Comparison of ENCODE assay signal across 9 mouse cellular contexts in the genomic region with DNA sequence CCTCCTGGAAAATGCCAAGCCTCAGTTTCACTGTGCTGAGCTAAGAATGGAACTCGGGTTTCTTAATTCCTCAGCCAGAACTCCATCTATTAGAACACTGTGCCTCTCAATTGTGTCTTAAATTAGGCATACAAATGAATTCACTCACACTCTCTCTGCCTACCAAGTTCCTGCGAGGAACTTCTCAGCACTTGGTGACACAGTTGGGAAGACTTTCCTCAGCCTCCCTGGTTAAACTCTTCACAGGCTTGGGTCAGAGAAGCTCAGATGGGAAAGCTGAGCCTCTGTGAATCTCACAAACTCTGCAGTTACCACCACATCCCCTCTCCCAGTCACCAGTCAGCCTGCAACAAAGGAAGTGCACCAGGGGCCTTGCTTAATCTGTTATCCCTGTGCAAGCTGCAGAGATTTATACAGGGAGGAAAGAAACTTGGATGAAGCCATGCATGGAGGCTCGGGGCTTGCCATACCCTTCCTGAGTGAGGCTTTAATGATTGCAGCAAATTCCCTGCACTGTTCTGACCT.
A peak's percentile ranks its signal among the peaks of the same experiment; 100 is the strongest.
DNase-seq lines count a peak whose midpoint lies in the region; ATAC-seq and TF ChIP-seq lines count a peak whose summit lies in the region.
"Had no signal": no experiment of that assay in that cellular context is flagged by ENCODE, and none has a peak within 500 bp of the region (broad histone marks: within the 10 kb centered on the region; RNA-seq: fewer than 3 reads in every experiment).

No protein-coding gene starts in this region.

- H3K4me2 ChIP-seq in kidney, embryonic 16.5 days (replicated peaks; ENCODE audit: low read depth, low read length), result no peak overlapping the region

- peaks cover 24% of the 10 kb centered on the region for H3K4me1 ChIP-seq in kidney, embryonic 16.5 days (ENCODE audit: insufficient read depth, low read length)
- peaks cover 8% of the 10 kb centered on the region for H3K4me1 ChIP-seq in cerebellum, adult 2 months (ENCODE audit: control insufficient read depth, insufficient read depth, low read length)

- DNase-seq in adrenal gland, adult 2 months, result peak; percentile 15
- DNase-seq in adrenal gland, adult 8-10 months, result no peak
- no peak for DNase-seq in kidney, adult 18-20 months
- peak; percentile 45 to 57 for DNase-seq in cerebellum, adult 2 months
- peak; percentile 32 to 37 for DNase-seq in layer of hippocampus, postnatal 14 days (ENCODE audit: low spot score in 2 of 2)
- no peak for DNase-seq in urinary bladder, postnatal 4 days (ENCODE audit: low spot score in 2 of 2)
- no peak for DNase-seq in ovary, postnatal 14 days (ENCODE audit: low spot score)

- H3K36me3 ChIP-seq in kidney, embryonic 16.5 days (ENCODE audit: insufficient read depth, low read length), result no peaks in the 10 kb centered on the region
- H3K36me3 ChIP-seq: embryonic facial prominence, embryonic 10.5 days had no signal

- TF ChIP-seq POLR2A in cerebellum, adult 2 months (IDR thresholded peaks at IDR 0.05; ENCODE audit: borderline replicate concordance, insufficient read depth, low read length), result no peak

- no peak overlapping the region; the same call in 1 of the 2 replicates for H3K9ac ChIP-seq in kidney, embryonic 16.5 days (replicated peaks; ENCODE audit: low read length)

- TF ChIP-seq CTCF in cerebellum, adult 2 months (IDR thresholded peaks at IDR 0.05; ENCODE audit: borderline replicate concordance, insufficient read depth, low read depth, low read length), result no peak

- peak overlapping the region; percentile 22; the same call in 1 of the 2 replicates for H3K27ac ChIP-seq in kidney, embryonic 16.5 days (ENCODE audit: low read length)
- peak overlapping the region; percentile 90 for H3K27ac ChIP-seq in cerebellum, adult 2 months (ENCODE audit: insufficient read depth, low read length)
- H3K27ac ChIP-seq: embryonic facial prominence, embryonic 10.5 days had no signal

- no peaks in the 10 kb centered on the region for H3K27me3 ChIP-seq in kidney, embryonic 16.5 days (ENCODE audit: insufficient read depth, low read length)
- no peaks in the 10 kb centered on the region for H3K27me3 ChIP-seq in cerebellum, adult 2 months (ENCODE audit: control insufficient read depth, insufficient read depth, low read length)

- H3K4me3 ChIP-seq in kidney, embryonic 16.5 days (ENCODE audit: low read length), result no peak overlapping the region
- H3K4me3 ChIP-seq in cerebellum, adult 2 months (replicated peaks; ENCODE audit: insufficient read depth, low read depth, low read length), result no peak overlapping the region
- H3K4me3 ChIP-seq: embryonic facial prominence, embryonic 10.5 days had no signal

- WGBS in kidney, embryonic 16.5 days, result 30% methylated on average over 3 of the region's 3 CpGs
- WGBS in cerebellum, adult 2 months, result 54% methylated on average over 3 of the region's 3 CpGs

- H3K9me3 ChIP-seq in kidney, embryonic 16.5 days (ENCODE audit: low read length), result no peaks in the 10 kb centered on the region
- H3K9me3 ChIP-seq: embryonic facial prominence, embryonic 10.5 days had no signal

- peak; percentile 87 for ATAC-seq in kidney, embryonic 16.5 days (ENCODE audit: low FRiP score, low TSS enrichment)

Comparison
In these comparisons a context has a peak if more than half of its experiments do, and no peak if none do; other contexts are left out.
1. DNase-seq: peak in adrenal gland, adult 2 months (single experiment), cerebellum, adult 2 months (2 of 2) and layer of hippocampus, postnatal 14 days (2 of 2); none in adrenal gland, adult 8-10 months (single experiment), kidney, adult 18-20 months (single experiment), urinary bladder, postnatal 4 days (0 of 2) and ovary, postnatal 14 days (single experiment).